Mouse (Mus musculus): ENCODE results near the gene 1520401A03Rik. TPM values are rescaled to one million over a fixed set of nuclear protein-coding genes. Genes with fewer than 3 reads are reported as not detected.
A peak's percentile ranks its signal among the peaks of the same experiment; 100 is the strongest.

Gene 1520401A03Rik
- polyA plus RNA-seq, 3 experiments from 2014 or later, result not detected

GRCm38 (mm10) chr17:23700079-23700478, 22.5 kb downstream of the 1520401A03Rik start:
- ATAC-seq, result peak; percentile 98

- no peak for ATAC-seq
Observed at GRCm38 (mm10) chr17:23699131-23700077, 23.2 kb downstream of the 1520401A03Rik start.

GRCm38 (mm10) chr17:23695801-23696200, 26.8 kb downstream of the 1520401A03Rik start:
- ATAC-seq, result no peak

- no peak for ATAC-seq
Observed at GRCm38 (mm10) chr17:23694491-23694890, 28.1 kb downstream of the 1520401A03Rik start.

GRCm38 (mm10) chr17:23683856-23684672, 38.5 kb downstream of the 1520401A03Rik start, which contains the start of gene Cldn9:
Gene Cldn9, minus strand, starts transcription at chr17:23684026.
- ATAC-seq, result no peak

- ATAC-seq, result no peak
Observed at GRCm38 (mm10) chr17:23683226-23683625, 39.4 kb downstream of the 1520401A03Rik start.

- no peak for ATAC-seq
Observed at GRCm38 (mm10) chr17:23682530-23682929, 40.1 kb downstream of the 1520401A03Rik start.

GRCm38 (mm10) chr17:23682092-23682491, 40.5 kb downstream of the 1520401A03Rik start:
- no peak for ATAC-seq

- no peak for ATAC-seq
Observed at GRCm38 (mm10) chr17:23681086-23681485, 41.5 kb downstream of the 1520401A03Rik start.

- no peak for ATAC-seq
Observed at GRCm38 (mm10) chr17:23680336-23680735, 42.2 kb downstream of the 1520401A03Rik start.

GRCm38 (mm10) chr17:23679127-23679835, 43.3 kb downstream of the 1520401A03Rik start, which contains the start of gene Cldn6:
Gene Cldn6, plus strand, starts transcription at chr17:23679249.
- no peak for ATAC-seq

- ATAC-seq, result peak; percentile 60
Observed at GRCm38 (mm10) chr17:23677236-23677679, 45.3 kb downstream of the 1520401A03Rik start, which contains the start of gene Tnfrsf12a. Gene Tnfrsf12a, minus strand, starts transcription at chr17:23677468.

GRCm38 (mm10) chr17:23676473-23677031, 46.0 kb downstream of the 1520401A03Rik start:
- ATAC-seq, result no peak

GRCm38 (mm10) chr17:23675564-23676281, 46.9 kb downstream of the 1520401A03Rik start:
- ATAC-seq, result no peak

- ATAC-seq, result no peak
Observed at GRCm38 (mm10) chr17:23675127-23675526, 47.5 kb downstream of the 1520401A03Rik start.

GRCm38 (mm10) chr17:23674271-23674952, 48.2 kb downstream of the 1520401A03Rik start:
- no peak for ATAC-seq

- peak; percentile 92 for ATAC-seq
Observed at GRCm38 (mm10) chr17:23673424-23674073, 49.0 kb downstream of the 1520401A03Rik start, which contains the start of the genes Hcfc1r1 and Thoc6. Gene Hcfc1r1, plus strand, starts transcription at chr17:23673596. Gene Thoc6, minus strand, starts transcription at chr17:23673882.

- ATAC-seq, result no peak
Observed at GRCm38 (mm10) chr17:23672761-23673160, 49.8 kb downstream of the 1520401A03Rik start.

GRCm38 (mm10) chr17:23671519-23671918, 51.1 kb downstream of the 1520401A03Rik start:
- ATAC-seq, result no peak
